Mouse (Mus musculus) gastrocnemius, postnatal 14 days (tissue): Measurements from ENCODE around the gene Zfp609. TPM values are rescaled to one million over a fixed set of nuclear protein-coding genes. Genes with fewer than 3 reads are reported as not detected.
A peak's percentile ranks its signal among the peaks of the same experiment; 100 is the strongest.
"Not testable (repeated sequence)": the region's sequence is repeated elsewhere in the genome, so short reads cannot be mapped to it uniquely, and the experiment has no call there.

Source experiments
- DNase-seq: peaks from one replicate; pipeline ENCODE4 v3.0.0; 2021; ENCODE audit warnings: mixed read lengths
- intact Hi-C: fragments of 180-260 bp; cut with DNase I; formaldehyde crosslinking; loops from one replicate; pipeline ENCODE4 v1.15.1; 2025; ENCODE audit warnings: low total_unique reads
- total RNA-seq, 2 experiments: library from RNA; stranded (reverse); gene quantifications; 2 replicates each; pipeline ENCODE4 v1.2.3; 2021

Gene Zfp609
- total RNA-seq, 2 experiments from 2014 or later: 15.8 to 18.8 TPM

DNA sequence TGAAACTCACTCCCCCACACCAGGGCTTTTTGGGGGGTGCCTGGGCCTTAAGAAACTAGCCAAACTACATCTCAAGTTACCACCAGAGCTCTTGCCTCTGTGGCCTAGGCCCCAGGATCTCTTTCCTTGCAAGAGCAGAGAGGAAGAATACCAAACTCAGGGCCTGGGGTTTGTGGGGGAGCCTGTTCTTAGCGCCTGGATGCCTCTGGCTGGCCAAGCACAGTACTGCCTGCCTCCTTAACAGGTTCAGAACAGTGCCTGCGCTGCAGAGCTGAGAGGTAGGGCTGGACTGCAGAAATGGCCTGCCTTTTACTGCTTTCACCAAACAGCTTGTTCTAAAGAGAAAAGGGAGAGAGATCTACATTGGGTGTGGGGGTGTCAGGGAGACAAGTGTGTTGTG lies 137.5 kb downstream of the Zfp609 start:
- intact Hi-C loops: loop anchor here (10.0 kb wide), 1 partner anchor 145 kb away; no protein-coding TSS in a partner anchor

DNA sequence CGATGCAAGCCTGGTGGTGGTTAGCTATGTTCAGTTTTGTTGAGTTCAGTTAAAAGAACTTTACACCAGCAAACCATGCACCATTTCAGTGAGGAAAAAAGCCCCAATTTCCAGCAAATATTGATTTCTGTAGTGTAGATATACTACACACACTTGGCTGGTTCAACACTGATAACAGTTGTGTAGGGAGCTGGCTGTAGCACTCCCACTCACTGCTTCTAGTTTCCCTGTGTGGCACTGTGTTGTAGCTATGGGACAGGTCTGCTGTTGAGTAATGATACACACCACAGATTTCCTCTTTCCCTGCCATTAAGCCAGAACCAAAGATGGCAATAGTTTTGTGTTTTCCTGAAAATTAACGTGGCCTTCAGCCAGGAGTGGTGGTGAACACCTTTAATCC lies 142.7 kb downstream of the Zfp609 start:
- no peak for DNase-seq
- intact Hi-C loops: no loop called here

More for the DNA sequence above, 137.5 kb downstream of the Zfp609 start:
- not testable (repeated sequence) for DNase-seq

DNA sequence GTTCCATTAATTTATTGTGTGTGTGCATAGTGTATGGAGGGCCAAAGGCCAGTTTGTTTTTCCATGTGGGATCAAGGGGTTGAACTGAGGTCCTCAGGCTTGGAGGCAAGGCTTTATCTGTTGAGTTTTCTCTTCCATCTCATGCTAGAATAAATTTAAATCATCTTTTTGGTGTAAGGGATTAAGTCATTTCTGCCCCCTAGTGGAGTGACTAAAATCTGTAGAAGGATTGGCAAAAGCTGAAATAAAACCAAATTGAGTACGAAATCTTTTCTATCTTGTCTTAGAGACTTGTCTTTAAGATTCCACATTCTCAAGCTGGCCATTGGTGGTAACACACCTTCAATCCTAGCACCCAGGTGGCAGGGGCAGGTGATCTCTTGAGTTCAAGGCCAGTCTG lies 144.4 kb downstream of the Zfp609 start:
- intact Hi-C loops: no loop called here
- DNase-seq: no peak

DNA sequence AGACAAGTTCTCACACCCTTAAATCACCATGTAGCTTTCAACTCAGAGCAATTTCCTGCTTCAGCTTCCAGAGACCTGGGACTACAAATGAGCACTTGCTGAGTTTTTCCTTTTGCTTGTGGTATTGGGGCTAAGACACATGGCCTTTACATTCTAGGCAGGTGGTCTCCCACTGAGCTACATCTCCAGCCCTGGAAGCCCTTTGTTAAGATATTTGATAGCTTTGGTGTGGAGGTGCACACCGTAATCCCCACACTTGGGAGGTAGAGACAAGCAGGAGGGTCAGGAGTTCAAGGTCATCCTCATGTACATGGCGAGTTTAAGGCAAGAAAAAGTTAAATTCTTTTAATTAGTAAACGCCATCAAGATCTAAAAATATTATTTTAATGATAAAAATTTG lies 145.2 kb downstream of the Zfp609 start:
- intact Hi-C loops: no loop called here
- DNase-seq: no peak

DNA sequence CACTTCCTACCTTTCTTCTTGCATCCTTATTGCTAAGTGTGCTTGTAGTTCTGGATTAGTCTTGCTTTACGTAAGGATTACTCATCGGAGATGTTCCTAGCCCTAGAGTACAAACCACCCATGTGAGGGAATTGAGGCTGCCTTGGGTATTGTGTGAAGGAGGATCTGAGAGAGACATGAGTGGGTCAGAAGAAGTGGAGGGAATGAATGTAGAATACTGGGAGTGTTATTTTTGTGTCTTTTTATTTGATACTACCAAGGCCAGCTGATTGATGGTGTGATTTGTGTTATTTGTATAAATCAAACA lies 145.8 kb downstream of the Zfp609 start:
- DNase-seq: no peak
- intact Hi-C loops: no loop called here

DNA sequence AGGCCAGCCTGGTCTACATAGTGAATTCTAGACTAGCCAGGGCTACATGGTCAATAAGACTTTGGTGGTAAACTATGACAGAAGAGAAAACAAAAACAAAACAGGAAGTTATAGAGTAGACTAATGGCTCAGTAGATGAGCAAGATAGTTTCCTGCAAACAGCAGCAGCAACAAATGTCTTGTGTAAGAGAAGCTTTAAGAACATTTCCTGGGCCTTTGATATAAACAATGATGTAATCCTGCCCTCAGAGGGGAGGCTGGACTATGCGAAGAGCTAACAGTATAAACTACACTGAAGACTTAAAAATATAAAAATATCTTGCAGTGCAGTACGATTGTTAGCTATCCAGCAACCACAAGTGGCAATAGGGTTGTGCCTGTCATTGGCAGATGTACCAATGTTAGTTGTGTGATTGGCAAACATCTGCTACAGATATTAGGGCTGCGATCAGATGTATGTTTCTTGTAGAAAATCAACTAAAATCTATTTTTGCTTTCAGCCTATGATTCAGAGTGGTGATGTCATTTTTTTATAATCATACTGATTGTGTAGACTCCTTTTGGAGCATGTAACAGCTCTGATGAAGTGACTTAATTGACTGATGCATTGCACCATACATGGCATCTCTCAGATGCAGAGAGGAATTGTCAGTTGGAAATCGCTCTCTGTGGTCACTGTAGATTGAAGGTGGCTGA lies 146.3 kb downstream of the Zfp609 start:
- DNase-seq: no peak
- intact Hi-C loops: no loop called here

DNA sequence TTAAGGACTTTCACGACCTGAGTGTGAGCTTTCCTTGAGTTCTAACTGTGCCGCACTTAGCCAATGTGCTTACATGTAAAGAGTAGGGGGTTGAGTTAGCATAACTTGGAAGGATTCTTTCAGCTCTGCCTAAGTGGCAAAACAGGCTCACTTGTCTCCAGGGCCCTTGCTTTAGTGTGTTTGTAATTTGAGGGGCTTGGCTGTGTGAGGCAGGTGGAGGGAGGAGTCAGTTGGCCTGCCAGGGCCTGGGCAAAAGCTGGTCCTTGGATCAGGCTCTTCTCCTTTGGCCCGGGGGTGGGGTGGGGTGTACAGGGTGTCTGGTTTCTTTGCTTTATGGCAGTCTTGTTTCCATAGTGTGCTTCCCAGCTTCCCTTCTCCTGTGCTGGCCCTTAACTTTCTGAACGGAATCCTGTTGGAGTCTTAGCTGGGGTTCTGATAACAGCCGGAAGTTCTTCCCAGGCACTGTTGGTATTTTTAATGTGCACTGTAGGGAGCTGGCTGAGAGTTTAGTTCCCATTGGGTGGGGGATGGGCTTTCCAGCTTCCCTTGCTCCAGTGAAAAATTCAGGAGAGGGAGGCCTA lies 148.1 kb downstream of the Zfp609 start:
- peak; percentile 70 for DNase-seq
- intact Hi-C loops: no loop called here

DNA sequence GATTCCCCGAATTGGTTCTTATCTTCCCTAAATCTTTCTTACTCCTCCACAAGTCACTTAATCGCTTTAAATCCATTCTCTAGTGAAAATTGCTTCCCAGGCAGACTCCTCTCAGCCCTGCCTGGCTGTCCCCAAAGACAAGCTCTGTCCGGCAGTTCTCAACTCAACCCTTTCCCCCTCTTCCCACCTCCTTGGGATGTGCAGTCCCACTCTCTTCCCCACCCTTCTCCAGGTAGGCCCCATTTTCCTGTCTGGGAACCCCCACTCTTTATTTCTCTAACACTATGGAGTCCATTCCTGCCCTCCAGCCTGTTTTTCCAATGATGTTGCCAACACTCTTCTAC lies 150.3 kb downstream of the Zfp609 start:
- intact Hi-C loops: no loop called here
- no peak for DNase-seq

DNA sequence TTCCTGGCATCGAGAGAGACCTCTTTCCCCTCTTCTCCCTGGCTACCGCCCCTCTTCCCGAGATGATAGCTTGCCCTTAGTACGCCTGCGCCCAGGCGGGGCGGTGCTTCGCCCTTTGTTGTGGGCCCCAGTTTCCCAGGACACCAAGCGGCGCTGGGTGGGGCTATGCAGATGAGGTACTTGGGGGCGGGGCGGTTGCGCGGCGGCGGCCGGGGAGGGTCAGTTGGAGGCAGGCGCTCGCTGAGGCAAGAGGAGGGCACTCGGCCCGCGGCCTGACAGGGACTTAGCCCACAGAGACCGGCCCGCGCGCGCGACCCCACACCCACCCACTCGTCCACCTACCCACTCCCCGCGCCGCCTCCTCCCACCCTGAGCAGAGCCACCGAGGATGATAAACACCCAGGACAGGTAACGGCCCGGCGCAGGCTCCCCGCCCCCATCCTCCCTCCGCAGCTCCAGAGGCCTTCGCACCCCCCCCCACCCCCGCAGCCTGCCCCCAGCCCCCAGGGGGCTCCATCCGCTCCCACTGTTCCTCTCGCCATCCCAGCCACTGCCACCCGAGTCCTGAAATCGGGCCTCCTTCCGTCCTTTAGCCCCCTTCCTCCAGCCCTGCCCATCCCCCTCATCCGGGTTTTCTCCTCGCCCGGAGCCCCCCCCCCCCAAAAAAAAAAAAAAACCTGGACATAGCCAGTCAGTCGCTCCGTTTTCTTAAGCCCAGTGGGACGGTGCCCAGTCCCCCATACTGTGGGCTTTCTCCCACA lies 150.8 kb downstream of the Zfp609 start:
- peak; percentile 99 for DNase-seq
- intact Hi-C loops: no loop called here

DNA sequence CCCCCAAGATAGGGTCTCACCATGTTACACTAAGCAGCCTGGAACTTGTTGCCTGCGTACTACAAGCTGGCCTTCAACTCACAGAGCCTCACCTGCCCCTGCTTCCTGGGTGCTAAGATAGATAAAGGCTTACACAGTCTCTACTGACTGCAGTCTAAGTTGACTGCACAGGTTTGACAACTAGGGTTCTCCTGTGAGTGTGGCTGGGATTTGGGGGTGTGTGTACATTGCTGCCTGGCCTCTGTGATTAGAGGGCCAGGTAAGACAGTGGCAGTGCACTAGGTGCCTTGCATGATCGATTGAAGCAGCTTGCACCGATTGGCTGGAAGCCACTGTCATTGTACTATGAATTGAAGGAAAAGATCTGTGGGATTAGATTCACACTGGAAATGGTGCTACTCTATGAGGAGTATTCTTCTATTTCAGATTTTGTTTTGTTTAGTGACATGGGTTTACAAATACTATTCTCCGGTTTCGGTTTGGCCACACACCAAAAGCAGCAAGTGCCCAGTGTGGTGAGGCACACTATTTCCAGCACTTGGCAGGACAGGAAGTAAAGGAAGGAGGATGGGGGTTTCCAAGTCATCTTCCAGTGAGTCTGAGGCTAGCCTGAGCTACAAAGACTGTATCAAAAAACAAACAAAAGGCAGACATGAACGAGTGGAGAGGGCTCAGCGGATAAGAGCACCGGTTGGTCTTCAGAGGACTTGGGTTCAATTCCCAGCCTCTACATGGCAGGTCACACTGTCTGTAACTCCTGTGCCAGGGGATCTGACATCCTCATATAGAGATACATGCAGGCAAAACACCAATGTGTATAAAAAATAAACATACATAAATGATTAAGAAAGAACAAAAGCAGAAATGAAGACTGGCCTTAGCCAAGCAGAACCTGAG lies 151.7 kb downstream of the Zfp609 start:
- DNase-seq: no peak

DNA sequence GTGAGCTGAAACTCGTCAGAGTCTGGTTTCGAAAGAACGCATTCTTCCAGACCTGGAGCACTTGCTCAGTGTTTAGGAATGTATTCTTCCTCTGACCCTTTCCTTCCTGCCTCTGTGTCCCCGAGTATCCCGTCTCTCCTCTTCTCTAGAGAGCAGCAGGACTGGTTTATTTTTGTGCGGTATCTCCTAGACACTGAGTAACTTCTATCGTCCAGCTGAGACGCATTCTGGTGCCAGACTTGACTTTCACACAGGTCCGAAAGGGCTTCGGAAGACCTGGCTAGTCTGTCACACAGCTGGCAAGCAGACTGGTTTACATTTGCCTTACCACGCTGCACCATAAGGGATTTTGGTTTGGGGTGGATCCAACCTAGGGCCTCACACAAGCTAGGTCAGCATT lies 154.4 kb downstream of the Zfp609 start:
- intact Hi-C loops: no loop called here
- DNase-seq: no peak

More for the DNA sequence above, 151.7 kb downstream of the Zfp609 start:
- intact Hi-C loops: no loop called here

DNA sequence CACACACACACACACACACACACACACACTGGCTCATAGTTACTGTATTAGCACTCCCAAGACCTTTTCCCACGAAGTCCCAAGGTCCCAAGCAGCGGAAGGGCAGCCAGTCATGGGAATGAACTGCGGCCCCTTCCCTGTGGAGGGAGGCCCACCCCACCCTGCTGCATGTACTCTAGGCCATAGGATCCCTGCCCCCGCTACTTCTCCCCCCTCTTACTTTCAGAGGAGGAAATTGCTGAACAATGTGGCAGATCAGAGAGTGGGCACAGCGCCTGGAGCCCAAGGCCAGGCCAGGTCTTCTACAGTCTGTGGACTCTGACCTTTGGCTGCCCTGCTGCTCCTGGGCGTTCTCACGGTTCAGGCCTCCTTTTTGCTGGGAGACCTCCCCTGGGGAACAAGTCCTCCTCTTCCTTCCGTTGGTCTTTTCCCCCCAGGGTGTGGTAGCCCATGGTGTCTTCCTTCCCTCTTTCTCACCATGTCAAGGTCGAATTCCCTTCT lies 155.9 kb downstream of the Zfp609 start:
- peak; percentile 54 for DNase-seq
- intact Hi-C loops: no loop called here

DNA sequence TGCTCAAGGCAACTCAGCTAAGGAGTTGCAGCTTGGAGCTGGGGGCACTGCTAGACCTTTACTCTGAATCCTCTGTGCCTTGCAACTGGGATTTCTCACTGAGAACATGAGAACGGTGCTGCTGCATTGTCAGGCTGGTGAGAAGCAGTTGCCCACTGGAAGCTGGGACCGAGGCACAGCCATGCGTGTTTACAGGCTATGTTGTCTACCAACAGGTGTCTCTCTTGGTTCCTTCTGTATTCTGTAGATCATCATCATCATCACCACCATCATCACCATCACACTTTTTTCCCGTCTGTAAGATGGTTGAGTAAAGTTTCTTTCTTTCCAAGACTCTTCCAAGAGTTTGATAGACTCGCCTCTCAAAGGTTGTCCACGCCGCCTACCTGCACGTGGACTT lies 159.7 kb downstream of the Zfp609 start, which contains the start of gene Oaz2:
TSS of gene Oaz2 (plus strand) at position 301 of the 400 bp plus-strand sequence.
- no peak for DNase-seq
- intact Hi-C loops: no loop called here

DNA sequence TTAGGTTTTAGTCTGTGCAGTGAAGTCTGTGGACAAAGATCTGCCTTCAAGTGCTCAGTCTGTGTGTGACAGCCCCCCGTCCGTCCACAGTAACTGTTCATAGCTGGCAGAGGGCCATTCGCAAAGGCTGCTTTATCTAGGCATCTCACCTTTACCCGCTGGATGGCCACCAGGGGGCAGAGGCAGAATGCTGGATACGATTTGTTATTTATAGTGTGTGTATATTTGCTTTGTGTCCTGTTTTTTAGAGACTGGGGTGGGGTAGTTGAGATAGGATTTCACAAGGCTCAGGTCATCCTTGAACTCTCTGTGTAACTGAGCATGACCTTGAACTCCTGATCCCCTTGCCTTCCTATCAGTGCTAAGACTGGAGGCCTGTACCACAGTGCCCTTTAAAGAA lies 161.3 kb downstream of the Zfp609 start:
- intact Hi-C loops: no loop called here
- peak; percentile 66 for DNase-seq

DNA sequence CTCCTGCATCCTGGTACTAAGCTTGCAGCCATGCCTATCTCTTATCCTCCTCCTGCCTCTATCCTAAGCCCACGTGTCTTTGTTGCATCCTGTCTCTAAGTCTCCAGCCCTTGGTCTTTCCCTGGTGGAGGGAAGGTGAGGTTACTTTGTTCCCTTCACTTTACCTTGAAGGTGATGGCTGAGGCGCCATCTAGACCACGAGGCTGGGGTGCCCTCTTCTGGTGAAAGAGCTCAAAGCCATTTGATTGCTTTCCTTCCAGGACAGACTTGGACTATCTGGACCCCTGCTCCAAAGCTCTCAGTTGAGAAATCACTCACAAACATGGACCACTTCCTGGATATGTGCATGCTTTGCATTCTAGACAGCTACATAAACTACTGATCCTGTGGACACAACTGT lies 163.2 kb downstream of the Zfp609 start:
- DNase-seq: peak; percentile 45
- intact Hi-C loops: no loop called here

DNA sequence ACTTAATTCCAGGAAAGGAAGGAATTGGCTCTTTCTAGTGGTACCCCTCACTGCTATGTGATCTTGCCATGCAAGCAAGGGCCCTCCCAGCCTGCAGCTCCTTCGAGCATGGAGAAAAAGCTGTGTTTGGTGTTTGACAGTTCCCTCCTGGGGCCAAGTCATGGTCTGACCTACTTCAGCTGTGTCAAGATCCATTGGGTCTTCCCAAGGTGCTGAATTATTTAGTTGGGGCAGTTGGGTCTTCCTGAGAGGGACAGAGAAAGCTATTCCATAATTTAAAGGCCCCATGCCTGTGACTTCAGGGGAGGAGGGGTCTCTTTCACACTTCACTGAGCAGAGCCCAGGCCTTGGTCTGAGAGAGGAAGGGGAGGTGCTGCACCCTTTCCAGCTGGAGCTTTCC lies 165.9 kb downstream of the Zfp609 start:
- intact Hi-C loops: loop anchor here (2.0 kb wide), 1 partner anchor 57 kb away; no protein-coding TSS in a partner anchor
- DNase-seq: no peak

DNA sequence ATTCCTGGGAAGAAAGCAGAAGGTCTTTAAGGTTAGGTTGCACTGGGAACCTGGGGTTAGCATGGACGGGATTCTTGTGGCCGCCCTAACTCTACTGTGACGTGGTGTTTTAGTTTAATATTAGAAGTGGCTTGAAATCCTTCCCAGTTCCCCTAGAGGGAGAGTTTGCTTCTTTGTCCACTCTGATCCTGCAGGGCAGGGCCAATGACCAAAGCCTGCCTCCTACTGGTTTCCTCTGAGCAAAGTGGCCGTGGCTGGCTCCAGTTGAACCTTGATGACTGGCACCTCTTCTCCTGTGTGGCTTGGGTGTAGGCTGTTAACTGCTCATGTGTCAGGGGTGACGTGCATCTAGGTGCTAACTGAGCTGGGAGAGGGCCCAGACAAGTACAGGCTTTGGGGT lies 166.3 kb downstream of the Zfp609 start:
- intact Hi-C loops: loop anchor here (2.0 kb wide), 1 partner anchor 56 kb away; no protein-coding TSS in a partner anchor
- no peak for DNase-seq

DNA sequence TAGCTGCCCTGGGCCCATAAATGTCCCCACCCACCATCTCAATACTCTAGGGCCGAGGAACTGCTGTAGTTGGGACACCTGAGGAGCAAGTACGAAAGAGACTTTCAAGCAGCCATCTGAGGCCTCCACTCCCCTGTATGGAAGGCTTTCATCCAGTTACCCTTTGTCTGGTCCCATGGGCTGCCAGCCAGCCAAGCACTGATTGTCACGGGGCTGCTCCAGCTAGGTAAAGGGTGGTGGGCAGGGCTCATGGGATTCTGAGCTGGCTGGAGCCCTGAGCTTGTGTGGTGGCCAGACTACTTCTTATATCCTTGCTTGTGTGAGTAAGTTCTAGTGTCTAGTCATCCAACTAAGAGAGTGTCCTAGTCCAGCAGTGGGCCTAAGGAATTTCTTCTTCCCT lies 170.1 kb downstream of the Zfp609 start:
- intact Hi-C loops: no loop called here
- DNase-seq: no peak

DNA sequence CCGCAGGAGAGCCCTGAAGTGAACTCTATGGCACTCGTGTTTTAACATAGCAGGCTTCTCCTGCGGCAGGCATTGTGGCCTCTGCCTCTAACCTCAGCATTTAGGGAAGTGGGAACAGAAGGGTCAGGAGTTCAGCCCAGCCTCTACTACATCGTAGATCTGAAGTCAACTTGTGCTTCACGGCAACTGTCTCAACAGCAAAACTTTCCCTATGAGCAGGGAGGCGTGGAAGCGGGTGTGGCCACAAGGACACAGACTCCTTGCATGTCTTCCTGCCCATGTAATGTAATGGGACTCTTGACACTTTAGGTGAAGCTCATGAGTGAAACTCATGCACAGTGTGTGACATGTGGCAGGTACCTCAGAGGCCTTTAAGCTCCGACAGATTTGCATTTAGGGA lies 171.8 kb downstream of the Zfp609 start:
- intact Hi-C loops: no loop called here
- DNase-seq: no peak
